ENCODE assay signal across 20 mouse cellular contexts in genomic region chr7:5016920-5017319, GRCm38 (mm10). TPM values are rescaled to one million over a fixed set of nuclear protein-coding genes. Genes with fewer than 3 reads are reported as not detected.
DNase-seq lines count a peak whose midpoint lies in the region; ATAC-seq lines count a peak whose summit lies in the region.
"Had no signal": no experiment of that assay in that cellular context is flagged by ENCODE, and none has a peak within 500 bp of the region (broad histone marks: within the 10 kb centered on the region; RNA-seq: fewer than 3 reads in every experiment).

No protein-coding gene starts in this region.

- peaks cover 4% of the 10 kb centered on the region; the same call in 1 of the 2 replicates for H3K9me3 ChIP-seq in hindbrain, embryonic 10.5 days
- no peaks in the 10 kb centered on the region for H3K9me3 ChIP-seq in hindbrain, embryonic 16.5 days (ENCODE audit: control insufficient read depth, low read length)
- H3K9me3 ChIP-seq: embryonic facial prominence, embryonic 13.5 days; forebrain, embryonic 13.5 days; heart, embryonic 15.5 days; hindbrain, embryonic 15.5 days had no signal

- 0 out of 2 replicates have a peak overlapping the region, but pooled peaks have one; percentile 3 for H3K4me3 ChIP-seq in hindbrain, embryonic 10.5 days
- H3K4me3 ChIP-seq in hindbrain, embryonic 16.5 days (ENCODE audit: low read length) = no peak overlapping the region

- WGBS in hindbrain, embryonic 10.5 days = 94% methylated on average over 2 of the region's 2 CpGs
- 100% methylated on average over 2 of the region's 2 CpGs for WGBS in hindbrain, embryonic 16.5 days

- DNase-seq in cerebellum, adult 11-12 months = peak; percentile 44
- no peak for DNase-seq in cerebellum, adult 8-10 months
- no peak for DNase-seq in hindbrain, embryonic 10.5 days (ENCODE audit: low spot score)
- DNase-seq in ZHBTc4 (ENCODE audit: low read depth, low spot score) = peak; percentile 53
- no peak for DNase-seq in left cerebral cortex, postnatal 25 days (ENCODE audit: low spot score in 2 of 2)
- no peak for DNase-seq in gastrocnemius, adult 8-10 months (ENCODE audit: low spot score in 2 of 2)
- DNase-seq: adrenal gland, adult 2 months; adrenal gland, postnatal 36 days; gastrocnemius, postnatal 36 days; heart, adult 18-20 months; heart, postnatal 14 days; kidney, adult 11 months had no signal

- ATAC-seq in hindbrain, embryonic 16.5 days = no peak
- ATAC-seq: forebrain, embryonic 13.5 days had no signal

- no peaks in the 10 kb centered on the region for H3K27me3 ChIP-seq in hindbrain, embryonic 10.5 days (ENCODE audit: insufficient read depth, poor library complexity, severe bottlenecking)
- H3K27me3 ChIP-seq in hindbrain, embryonic 16.5 days (replicated peaks; ENCODE audit: control insufficient read depth, insufficient read depth, low read length) = no peaks in the 10 kb centered on the region
- H3K27me3 ChIP-seq: embryonic facial prominence, embryonic 13.5 days; forebrain, embryonic 13.5 days; heart, embryonic 15.5 days; hindbrain, embryonic 15.5 days had no signal

- H3K4me2 ChIP-seq in hindbrain, embryonic 16.5 days (ENCODE audit: low read length) = no peak overlapping the region

- intact Hi-C loops in left cerebral cortex, postnatal 25 days (cut with DNase I) = no loop called here

- no peak overlapping the region for H3K27ac ChIP-seq in hindbrain, embryonic 10.5 days
- H3K27ac ChIP-seq in hindbrain, embryonic 16.5 days (ENCODE audit: low read depth, low read length) = no peak overlapping the region

- peaks cover 30% of the 10 kb centered on the region for H3K36me3 ChIP-seq in hindbrain, embryonic 10.5 days
- H3K36me3 ChIP-seq in hindbrain, embryonic 16.5 days (ENCODE audit: control insufficient read depth, insufficient read depth, low read length) = peaks cover 5% of the 10 kb centered on the region

- H3K9ac ChIP-seq in hindbrain, embryonic 16.5 days (ENCODE audit: low read depth, low read length) = no peak overlapping the region
- H3K9ac ChIP-seq: embryonic facial prominence, embryonic 13.5 days; forebrain, embryonic 13.5 days; heart, embryonic 15.5 days; hindbrain, embryonic 15.5 days had no signal

- H3K4me1 ChIP-seq in hindbrain, embryonic 10.5 days (replicated peaks) = peaks cover 34% of the 10 kb centered on the region
- H3K4me1 ChIP-seq in hindbrain, embryonic 16.5 days (ENCODE audit: control insufficient read depth, insufficient read depth, low read depth, low read length) = peaks cover 19% of the 10 kb centered on the region

RNA-seq across cellular contexts. Expression of gene Gm44973, which starts 1.6 kb away (rescaled TPM):
- 0.46 TPM in 1 of 2 replicates, not detected in the other for polyA plus RNA-seq in hindbrain, embryonic 10.5 days (2016; fragmentation: Nextera tagmentation; extraction: Ambion mirVana)
- polyA plus RNA-seq in hindbrain, embryonic 16.5 days (2015; fragmentation: Nextera tagmentation; extraction: Ambion mirVana) = 0.18 and 1.2 TPM in 2 replicates
- not detected for total RNA-seq in left cerebral cortex, postnatal 25 days (2021)
- total RNA-seq in gastrocnemius, adult 8-10 months (2022) = not detected
- total RNA-seq: adrenal gland, adult 2 months; adrenal gland, postnatal 36 days; G1E; gastrocnemius, adult 2 months; gastrocnemius, postnatal 36 days; heart, adult 18-20 months; heart, postnatal 14 days had no signal
- polyA plus RNA-seq: adrenal gland, adult 2 months; cortical plate, adult 2 months; embryonic facial prominence, embryonic 13.5 days; G1E; hindbrain, embryonic 15.5 days had no signal

RNA-seq across cellular contexts. Expression of gene Fiz1, which starts 2.4 kb away (rescaled TPM):
- 55.2 and 65.1 TPM in 2 replicates for polyA plus RNA-seq in hindbrain, embryonic 10.5 days (2016; fragmentation: Nextera tagmentation; extraction: Ambion mirVana)
- polyA plus RNA-seq in hindbrain, embryonic 16.5 days (2015; fragmentation: Nextera tagmentation; extraction: Ambion mirVana) = 28.8 and 34.4 TPM in 2 replicates
- 10 to 100 TPM; 21.2 to 31.2 TPM for total RNA-seq in left cerebral cortex, postnatal 25 days (2021)
- 10 to 100 TPM; 22.4 to 25.7 (median 24.6) TPM for total RNA-seq in gastrocnemius, adult 8-10 months (2022)

RNA-seq across cellular contexts. Expression of gene Zfp524, which starts 2.7 kb away (rescaled TPM):
- polyA plus RNA-seq in hindbrain, embryonic 10.5 days (2016; fragmentation: Nextera tagmentation; extraction: Ambion mirVana) = 9.7 and 9.9 TPM in 2 replicates
- 8.0 and 9.3 TPM in 2 replicates for polyA plus RNA-seq in hindbrain, embryonic 16.5 days (2015; fragmentation: Nextera tagmentation; extraction: Ambion mirVana)
- total RNA-seq in left cerebral cortex, postnatal 25 days (2021) = 1 to 10 TPM; 6.9 TPM
- 10 to 100 TPM in 2 of 4 experiments, 1 to 10 TPM in 2; 8.3 to 11.7 (median 10.2) TPM for total RNA-seq in gastrocnemius, adult 8-10 months (2022)

RNA-seq across cellular contexts. Expression of gene Zfp865, which starts 3.3 kb away (rescaled TPM):
- 6.5 and 9.0 TPM in 2 replicates for polyA plus RNA-seq in hindbrain, embryonic 10.5 days (2016; fragmentation: Nextera tagmentation; extraction: Ambion mirVana)
- 5.8 and 6.9 TPM in 2 replicates for polyA plus RNA-seq in hindbrain, embryonic 16.5 days (2015; fragmentation: Nextera tagmentation; extraction: Ambion mirVana)
- total RNA-seq in left cerebral cortex, postnatal 25 days (2021) = 10 to 100 TPM; 32.9 to 34.5 TPM
- total RNA-seq in gastrocnemius, adult 8-10 months (2022) = 10 to 100 TPM; 12.4 to 16.3 (median 13.7) TPM

RNA-seq across cellular contexts. Expression of gene Ccdc106, which starts 3.4 kb away (rescaled TPM):
- 5.4 and 7.9 TPM in 2 replicates for polyA plus RNA-seq in hindbrain, embryonic 10.5 days (2016; fragmentation: Nextera tagmentation; extraction: Ambion mirVana)
- polyA plus RNA-seq in hindbrain, embryonic 16.5 days (2015; fragmentation: Nextera tagmentation; extraction: Ambion mirVana) = 67.3 and 74.5 TPM in 2 replicates
- 10 to 100 TPM; 52.0 to 65.0 TPM for total RNA-seq in left cerebral cortex, postnatal 25 days (2021)
- not detected for total RNA-seq in gastrocnemius, adult 8-10 months (2022)
- total RNA-seq: G1E; gastrocnemius, adult 2 months had no signal

Comparison
In these comparisons a context has a peak if more than half of its experiments do, and no peak if none do; other contexts are left out.
1. DNase-seq: peak in cerebellum, adult 11-12 months (single experiment) and ZHBTc4 (single experiment); none in cerebellum, adult 8-10 months (single experiment), hindbrain, embryonic 10.5 days (single experiment), left cerebral cortex, postnatal 25 days (0 of 2) and gastrocnemius, adult 8-10 months (0 of 2).